Mouse (Mus musculus) forebrain, embryonic 14.5 days (tissue): ENCODE data around the gene Dph1. TPM values are rescaled to one million over a fixed set of nuclear protein-coding genes. Genes with fewer than 3 reads are reported as not detected.

Experiments used
- ATAC-seq: fragments of 200-750 bp; cut with Nextera tagmentation; 2 replicates; pipeline ENCODE4 v1.8.0; 2017; ENCODE audit warnings: mild to moderate bottlenecking, moderate library complexity
- DNase-seq: peaks from one replicate; pipeline ENCODE4 v3.0.0-alpha.2; 2015; ENCODE audit warnings: low spot score
- H3K27ac ChIP-seq: fragments of 300-500 bp; sonication (generic); 2 replicates; pipeline ENCODE4 v1.5.1; 2014; ENCODE audit warnings: low read depth, mild to moderate bottlenecking, control low read depth, low read length, moderate library complexity
- H3K27me3 ChIP-seq: fragments of 300-500 bp; sonication (generic); replicated peaks from 2 replicates; pipeline ENCODE4 v1.6.1; 2014; ENCODE audit warnings: low read length, control low read depth, mixed read lengths; ENCODE audit not compliant: control insufficient read depth, insufficient read depth
- H3K36me3 ChIP-seq: fragments of 300-500 bp; sonication (generic); 2 replicates; pipeline ENCODE4 v1.6.1; 2014; ENCODE audit warnings: low read length, control low read depth; ENCODE audit not compliant: control insufficient read depth, insufficient read depth
- H3K4me1 ChIP-seq: fragments of 300-500 bp; sonication (generic); 2 replicates; pipeline ENCODE4 v1.6.1; 2014; ENCODE audit warnings: antibody characterized with exemption, low read length, control low read depth; ENCODE audit not compliant: control insufficient read depth, insufficient read depth
- H3K4me2 ChIP-seq: fragments of 300-500 bp; sonication (generic); 2 replicates; pipeline ENCODE4 v1.6.1; 2014; ENCODE audit warnings: mild to moderate bottlenecking, control low read depth, low read length
- H3K4me3 ChIP-seq: fragments of 300-500 bp; sonication (generic); 2 replicates; pipeline ENCODE4 v1.5.1; 2014; ENCODE audit warnings: low read depth, low read length, control low read depth
- H3K9ac ChIP-seq: fragments of 300-500 bp; sonication (generic); 2 replicates; pipeline ENCODE4 v1.6.1; 2014; ENCODE audit warnings: mild to moderate bottlenecking, low read length, control low read depth, moderate library complexity
- H3K9me3 ChIP-seq: fragments of 300-500 bp; sonication (generic); replicated peaks from 2 replicates; pipeline ENCODE4 v1.6.1; 2016; ENCODE audit warnings: low read length, control low read depth, mixed read lengths; ENCODE audit not compliant: control insufficient read depth
- WGBS: fragments of 180-500 bp; shearing (Covaris S2); extraction: QIAGEN DNeasy Blood & Tissue Kit; methylation state at CpG from one replicate; pipeline ENCODE4 v1.1.7; 2014; 5-methylcytosine and 5-hydroxymethylcytosine counted together
- polyA plus RNA-seq: library from polyadenylated mRNA; unstranded; fragments of >200 nt; fragmentation: Nextera tagmentation; extraction: Ambion mirVana; gene quantifications from 2 replicates; pipeline ENCODE4 v1.2.1, GENCODE M21; 2014

Dph1 gene
- polyA plus RNA-seq, 1 experiment from 2014 or later = 17.6 TPM

DNA sequence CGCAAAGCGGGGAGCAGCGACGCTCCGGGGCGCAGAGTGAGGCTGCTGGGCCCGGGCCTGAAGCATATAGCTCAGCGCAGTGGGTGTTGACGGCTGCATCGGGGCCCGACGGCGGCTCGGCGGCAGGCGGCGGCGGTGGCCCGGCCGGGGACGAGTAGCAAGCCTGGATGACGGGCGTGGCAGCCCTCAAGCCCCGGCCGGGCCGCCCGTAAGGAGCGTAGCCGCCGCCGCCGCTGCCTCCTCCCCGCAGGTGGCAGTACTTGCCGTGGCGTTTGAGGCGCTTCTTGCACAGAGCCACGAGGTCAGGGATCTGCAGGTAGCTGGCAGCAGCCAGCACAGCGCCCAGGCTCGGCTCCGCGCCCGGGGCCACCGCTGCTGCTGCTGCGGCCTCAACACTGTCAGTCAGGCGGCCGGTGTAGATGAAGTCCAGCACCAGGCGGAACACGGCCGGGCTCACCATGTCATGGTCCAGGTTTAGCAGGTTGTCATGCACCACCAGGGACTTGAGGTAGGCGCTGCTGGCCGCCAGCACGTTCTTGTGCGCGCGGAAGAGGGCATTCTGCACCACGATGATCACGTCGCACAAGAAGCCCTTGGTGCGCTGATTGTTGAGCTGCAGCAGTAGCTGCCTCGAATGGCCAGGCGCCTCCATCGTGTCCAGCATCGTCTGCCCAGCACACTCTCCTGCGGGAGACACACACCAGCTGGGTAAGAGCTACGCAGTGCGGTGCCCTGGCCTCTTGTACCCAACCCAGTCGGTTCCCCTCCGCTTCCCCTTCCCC is 24.0 kb downstream of the Dph1 start:
- Histone ChIP-seq H3K9ac (peak overlapping the region; percentile 26), H3K36me3 (peaks cover 12% of the 10 kb centered on the region), H3K27ac (no peak overlapping the region), H3K9me3 (no peaks in the 10 kb centered on the region), H3K27me3 (peaks cover 86% of the 10 kb centered on the region), H3K4me2 (peak overlapping the region; percentile 43), H3K4me3 (peak overlapping the region; percentile 40), H3K4me1 (peaks cover 21% of the 10 kb centered on the region)
- DNase-seq (no peak), ATAC-seq (no peak)
- WGBS = 2% methylated on average over 61 of the region's 68 CpGs

- Histone ChIP-seq H3K9ac (peak overlapping the region; percentile 26), H3K4me1 (peaks cover 21% of the 10 kb centered on the region), H3K27ac (no peak overlapping the region), H3K36me3 (peaks cover 17% of the 10 kb centered on the region), H3K27me3 (peaks cover 78% of the 10 kb centered on the region), H3K9me3 (no peaks in the 10 kb centered on the region), H3K4me3 (peak overlapping the region; percentile 19), H3K4me2 (peak overlapping the region; percentile 43)
- ATAC-seq (no peak), DNase-seq (no peak)
- 2% methylated on average over 51 of the region's 55 CpGs for WGBS
Measured at GRCm38 (mm10) chr11:75166193-75166842, 24.7 kb downstream of the Dph1 start.

GRCm38 (mm10) chr11:75165441-75166192 is 25.4 kb downstream of the Dph1 start:
- DNase-seq = peak; percentile 66
- H3K27me3 ChIP-seq = peaks cover 71% of the 10 kb centered on the region
- ATAC-seq = no peak
- H3K9ac ChIP-seq = peak overlapping the region; percentile 17; the same call in 1 of the 2 replicates
- 3% methylated on average over 54 of the region's 54 CpGs for WGBS
- no peaks in the 10 kb centered on the region for H3K9me3 ChIP-seq
- peaks cover 18% of the 10 kb centered on the region for H3K4me1 ChIP-seq
- H3K27ac ChIP-seq = no peak overlapping the region
- peak overlapping the region; percentile 43 for H3K4me2 ChIP-seq
- peak overlapping the region; percentile 19; the same call in 1 of the 2 replicates for H3K4me3 ChIP-seq
- peaks cover 23% of the 10 kb centered on the region for H3K36me3 ChIP-seq

DNA sequence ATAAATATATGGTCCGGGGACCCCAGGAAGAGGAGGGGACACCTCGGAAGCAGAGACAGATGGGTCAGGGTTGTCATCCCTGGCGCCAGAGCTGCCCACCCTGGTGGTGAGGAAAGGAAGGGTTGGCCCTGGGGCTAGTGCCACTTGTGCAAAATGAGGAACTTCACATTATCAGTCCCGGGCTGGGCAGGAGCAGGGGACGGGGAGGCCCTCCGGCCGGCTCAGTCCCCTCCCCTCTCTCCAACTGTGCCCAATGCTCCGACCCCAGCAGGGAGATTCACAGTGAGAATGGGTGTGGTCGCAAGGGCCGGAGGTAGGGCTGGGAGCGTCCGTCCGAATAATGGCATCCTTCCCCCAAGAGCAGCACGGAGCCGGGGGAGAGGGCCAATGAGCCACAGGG is 26.3 kb downstream of the Dph1 start:
- Histone ChIP-seq H3K4me1 (peaks cover 9% of the 10 kb centered on the region), H3K36me3 (peaks cover 31% of the 10 kb centered on the region), H3K27me3 (peaks cover 65% of the 10 kb centered on the region), H3K4me2 (no peak overlapping the region), H3K27ac (no peak overlapping the region), H3K4me3 (0 out of 2 replicates have a peak overlapping the region, but pooled peaks have one; percentile 19), H3K9me3 (no peaks in the 10 kb centered on the region), H3K9ac (no peak overlapping the region)
- ATAC-seq (no peak), DNase-seq (no peak)
- WGBS = 13% methylated on average over 15 of the region's 15 CpGs

DNA sequence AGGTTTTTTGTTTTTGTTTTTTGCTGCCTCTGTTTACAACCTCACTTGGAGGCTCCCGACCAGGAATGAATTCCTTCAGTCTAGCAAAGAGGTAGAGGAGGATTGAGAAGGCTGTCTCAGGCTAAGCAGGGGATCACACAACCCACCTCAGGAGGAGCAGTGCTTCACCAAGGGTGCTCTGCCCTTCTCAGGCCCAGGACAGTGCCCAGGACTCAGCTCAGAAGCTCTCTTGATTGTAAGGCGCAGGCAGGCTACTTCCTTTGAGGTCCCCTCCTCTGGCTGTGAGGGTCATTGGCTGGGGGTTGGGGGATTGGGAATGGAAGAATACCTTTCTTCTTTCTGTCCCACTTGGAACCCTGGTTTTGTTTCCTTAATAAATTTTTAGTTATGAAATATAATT is 27.0 kb downstream of the Dph1 start:
- no peak overlapping the region for H3K9ac ChIP-seq
- no peak overlapping the region for H3K4me3 ChIP-seq
- H3K4me1 ChIP-seq = peaks cover 5% of the 10 kb centered on the region
- H3K36me3 ChIP-seq = peaks cover 35% of the 10 kb centered on the region
- H3K27ac ChIP-seq = no peak overlapping the region
- no peaks in the 10 kb centered on the region for H3K9me3 ChIP-seq
- ATAC-seq (no peak), DNase-seq (no peak)
- WGBS = 77% methylated on average over 2 of the region's 2 CpGs
- no peak overlapping the region for H3K4me2 ChIP-seq
- peaks cover 58% of the 10 kb centered on the region for H3K27me3 ChIP-seq

GRCm38 (mm10) chr11:75163379-75163778 is 27.7 kb downstream of the Dph1 start:
- Histone ChIP-seq H3K36me3 (peaks cover 39% of the 10 kb centered on the region), H3K27me3 (peaks cover 51% of the 10 kb centered on the region), H3K9ac (no peak overlapping the region), H3K9me3 (no peaks in the 10 kb centered on the region), H3K27ac (no peak overlapping the region), H3K4me1 (no peaks in the 10 kb centered on the region), H3K4me3 (no peak overlapping the region), H3K4me2 (no peak overlapping the region)
- no peak for ATAC-seq
- DNase-seq = no peak
- WGBS = 93% methylated on average over 6 of the region's 6 CpGs

DNA sequence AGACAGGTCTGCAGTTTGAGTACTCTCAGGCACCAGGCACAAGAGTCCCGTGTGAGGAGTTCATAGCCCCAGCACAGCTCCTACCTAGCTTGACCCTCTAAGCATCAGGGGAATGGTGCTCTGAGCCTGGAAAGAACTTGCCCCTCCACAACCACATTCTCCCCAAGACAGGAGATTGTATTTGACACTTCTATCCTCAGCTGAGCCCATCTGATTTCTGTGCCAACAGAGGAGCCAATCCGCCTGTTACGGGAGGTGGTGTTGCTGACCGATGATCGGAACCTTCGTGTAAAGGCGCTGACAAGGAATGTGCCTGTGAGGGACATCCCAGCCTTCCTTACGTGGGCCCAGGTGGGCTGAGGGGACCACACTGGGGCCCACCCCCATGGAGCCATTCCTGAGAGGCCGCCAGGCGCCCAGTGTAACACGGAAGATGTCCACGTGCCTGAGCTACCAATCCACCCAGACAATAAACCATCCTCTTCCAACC is 28.4 kb downstream of the Dph1 start:
- no peaks in the 10 kb centered on the region for H3K9me3 ChIP-seq
- H3K4me1 ChIP-seq = no peaks in the 10 kb centered on the region
- H3K9ac ChIP-seq = no peak overlapping the region
- WGBS = 94% methylated on average over 12 of the region's 12 CpGs
- H3K4me3 ChIP-seq = no peak overlapping the region
- H3K4me2 ChIP-seq = no peak overlapping the region
- DNase-seq (no peak), ATAC-seq (no peak)
- H3K27ac ChIP-seq = no peak overlapping the region
- H3K36me3 ChIP-seq = peaks cover 44% of the 10 kb centered on the region
- peaks cover 44% of the 10 kb centered on the region for H3K27me3 ChIP-seq

- WGBS = 74% methylated on average over 4 of the region's 4 CpGs
- no peaks in the 10 kb centered on the region for H3K4me1 ChIP-seq
- DNase-seq (no peak), ATAC-seq (no peak)
- H3K27me3 ChIP-seq = peaks cover 33% of the 10 kb centered on the region
- no peak overlapping the region for H3K4me2 ChIP-seq
- H3K36me3 ChIP-seq = peaks cover 44% of the 10 kb centered on the region
- H3K4me3 ChIP-seq = no peak overlapping the region
- no peak overlapping the region for H3K27ac ChIP-seq
- no peaks in the 10 kb centered on the region for H3K9me3 ChIP-seq
- H3K9ac ChIP-seq = no peak overlapping the region
Measured at GRCm38 (mm10) chr11:75161417-75162008, 29.5 kb downstream of the Dph1 start.
